Mouse (Mus musculus): Measurements from ENCODE around the gene Zcchc7. TPM values are rescaled to one million over a fixed set of nuclear protein-coding genes. Genes with fewer than 3 reads are reported as not detected.

Gene Zcchc7
- polyA plus RNA-seq, 1 experiment from 2014 or later = 41.3 TPM

DNA sequence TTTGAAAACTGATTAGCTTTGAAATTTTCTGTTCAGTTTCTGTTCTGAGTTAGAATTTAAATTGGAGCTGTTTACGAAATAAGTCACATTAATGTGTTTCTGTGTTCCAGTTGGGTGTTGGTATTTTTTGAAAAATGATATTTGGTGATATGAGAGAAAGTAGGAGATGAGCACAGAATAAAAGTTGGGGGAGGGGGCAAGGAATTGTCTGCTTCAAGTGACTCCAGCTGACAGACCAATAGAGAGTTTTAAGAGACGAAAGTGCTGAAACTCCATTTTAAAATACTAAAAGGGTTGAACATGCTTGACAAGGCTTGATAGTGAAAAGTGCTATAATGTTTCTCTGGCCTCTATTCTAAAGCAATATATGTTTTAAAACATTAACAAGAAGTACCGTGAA is 21.4 kb downstream of the Zcchc7 start:
- no peak overlapping the region for H3K4me2 ChIP-seq
- H3K9ac ChIP-seq = no peak overlapping the region
- H3K27me3 ChIP-seq = no peaks in the 10 kb centered on the region

DNA sequence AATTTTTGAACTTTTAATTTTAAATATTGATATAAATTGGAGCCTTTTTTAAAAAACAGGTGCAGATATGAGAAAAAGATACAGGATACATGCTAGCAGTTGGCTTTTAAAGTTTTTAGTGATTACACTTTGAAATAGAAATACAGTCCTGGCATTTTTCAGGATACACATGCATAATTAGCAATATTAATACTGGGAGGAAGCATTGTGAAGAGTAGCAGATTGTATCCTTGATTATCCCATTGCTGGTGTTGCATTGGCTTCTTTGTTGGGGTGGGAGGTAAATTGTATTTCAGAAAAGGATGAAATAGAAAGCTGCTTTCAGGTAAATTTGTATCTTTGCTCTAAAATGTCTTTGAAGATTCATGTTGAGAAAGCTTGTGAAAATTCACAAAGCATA is 22.0 kb downstream of the Zcchc7 start:
- no peaks in the 10 kb centered on the region for H3K27me3 ChIP-seq
- H3K4me3 ChIP-seq = no peak overlapping the region
- no peak for ATAC-seq
- peaks cover 5% of the 10 kb centered on the region; the same call in 1 of the 2 replicates for H3K4me1 ChIP-seq
- H3K9me3 ChIP-seq (replicated peaks) = no peaks in the 10 kb centered on the region
- H3K9ac ChIP-seq = no peak overlapping the region
- H3K36me3 ChIP-seq (ENCODE audit: poor library complexity, severe bottlenecking) = no peaks in the 10 kb centered on the region
- H3K27ac ChIP-seq = no peak overlapping the region
- H3K4me2 ChIP-seq = no peak overlapping the region

More for the DNA sequence above, 21.4 kb downstream of the Zcchc7 start:
- peaks cover 5% of the 10 kb centered on the region; the same call in 1 of the 2 replicates for H3K4me1 ChIP-seq
- 73% methylated on average over 3 of the region's 3 CpGs for WGBS
- no peak for ATAC-seq
- H3K36me3 ChIP-seq (ENCODE audit: poor library complexity, severe bottlenecking) = no peaks in the 10 kb centered on the region
- no peak overlapping the region for H3K4me3 ChIP-seq
- no peaks in the 10 kb centered on the region for H3K9me3 ChIP-seq (replicated peaks)
- no peak overlapping the region for H3K27ac ChIP-seq

DNA sequence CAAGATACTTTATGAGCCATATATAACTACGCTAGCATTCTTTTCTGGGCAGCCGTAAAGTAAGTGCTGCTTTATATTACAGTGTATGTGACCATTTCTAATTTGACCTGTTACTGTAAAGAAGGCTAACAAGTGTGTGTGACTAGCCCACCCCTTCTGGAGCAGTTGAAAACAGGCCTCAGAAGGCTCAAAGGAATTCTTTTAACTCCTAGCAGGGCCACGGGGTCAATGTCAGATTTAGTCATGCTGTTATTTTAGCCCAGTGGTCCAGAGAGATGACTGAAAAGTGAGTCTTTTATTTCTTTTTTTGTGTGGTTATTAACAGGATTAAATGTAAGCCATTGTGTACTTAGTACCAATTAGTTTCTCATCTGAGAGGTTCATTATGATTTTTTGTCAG is 22.6 kb downstream of the Zcchc7 start:
- no peak overlapping the region for H3K9ac ChIP-seq
- ATAC-seq = no peak
- no peak overlapping the region for H3K4me2 ChIP-seq
- H3K27me3 ChIP-seq = no peaks in the 10 kb centered on the region
- WGBS = 26% methylated on average over 3 of the region's 3 CpGs
- H3K27ac ChIP-seq = no peak overlapping the region
- H3K9me3 ChIP-seq (replicated peaks) = no peaks in the 10 kb centered on the region
- H3K4me3 ChIP-seq = no peak overlapping the region
- peaks cover 5% of the 10 kb centered on the region for H3K4me1 ChIP-seq
- H3K36me3 ChIP-seq (ENCODE audit: poor library complexity, severe bottlenecking) = no peaks in the 10 kb centered on the region

DNA sequence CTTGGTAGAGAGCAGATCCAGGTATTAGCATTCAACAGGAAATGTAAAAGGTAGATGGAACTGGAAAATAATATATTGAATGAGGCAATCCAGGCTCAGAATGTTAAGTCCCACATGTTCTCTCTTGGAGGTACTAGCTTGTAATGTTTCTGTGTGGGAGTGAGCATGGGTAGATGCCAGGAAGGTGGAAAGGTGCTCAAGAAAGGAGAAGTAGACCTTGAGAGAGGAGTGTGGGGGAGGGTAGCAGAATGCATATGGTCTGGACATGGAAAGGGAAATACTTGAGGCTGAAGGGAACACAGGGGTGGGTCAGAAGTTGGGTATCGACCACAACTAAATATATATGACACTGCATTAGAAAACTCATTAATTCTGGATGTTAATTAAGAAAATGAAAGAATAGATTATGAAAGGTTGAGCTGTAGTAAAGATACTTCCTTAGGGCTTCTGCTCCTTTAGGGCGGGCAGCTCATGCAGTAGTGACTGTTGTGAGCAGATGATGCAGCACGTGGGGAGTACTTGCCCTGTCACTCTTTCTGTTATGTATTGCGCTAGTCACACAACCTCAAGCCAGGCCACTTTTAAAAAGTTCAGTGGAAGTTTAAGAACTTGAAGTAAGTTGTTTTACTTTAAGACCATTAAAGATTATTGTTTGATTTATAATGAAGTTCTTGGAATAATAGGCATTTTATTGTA is 24.9 kb downstream of the Zcchc7 start:
- ATAC-seq = no peak
- 56% methylated on average over 4 of the region's 4 CpGs for WGBS
- H3K9ac ChIP-seq = no peak overlapping the region
- H3K4me3 ChIP-seq = no peak overlapping the region
- H3K27ac ChIP-seq = no peak overlapping the region
- peaks cover 5% of the 10 kb centered on the region for H3K4me1 ChIP-seq
- no peaks in the 10 kb centered on the region for H3K9me3 ChIP-seq (replicated peaks)
- H3K36me3 ChIP-seq (ENCODE audit: poor library complexity, severe bottlenecking) = no peaks in the 10 kb centered on the region
- no peak overlapping the region for H3K4me2 ChIP-seq
- H3K27me3 ChIP-seq = no peaks in the 10 kb centered on the region

DNA sequence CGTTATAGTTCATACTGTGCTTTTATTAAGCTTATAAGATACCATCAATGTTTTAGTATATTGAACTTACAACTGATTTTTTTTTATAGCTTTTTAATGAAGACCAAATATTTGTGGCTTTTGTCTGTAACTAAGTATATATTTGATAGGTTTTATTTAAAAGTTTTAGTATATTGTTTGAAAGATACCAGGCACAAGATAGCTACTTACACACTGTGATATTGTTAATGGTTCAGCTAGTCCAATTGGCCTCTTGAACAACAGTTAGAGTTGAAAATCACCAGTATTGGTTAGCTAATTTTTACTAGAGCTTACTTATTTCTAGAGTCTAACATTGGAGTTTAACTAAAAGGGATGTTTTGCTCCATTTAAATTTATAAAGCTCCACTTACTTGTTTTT is 25.8 kb downstream of the Zcchc7 start:
- Histone ChIP-seq H3K27me3 (no peaks in the 10 kb centered on the region), H3K27ac (no peak overlapping the region), H3K4me3 (no peak overlapping the region), H3K4me1 (peaks cover 5% of the 10 kb centered on the region), H3K9ac (no peak overlapping the region), H3K36me3 (ENCODE audit: poor library complexity, severe bottlenecking) (no peaks in the 10 kb centered on the region), H3K9me3 (replicated peaks) (no peaks in the 10 kb centered on the region), H3K4me2 (no peak overlapping the region)
- no peak for ATAC-seq
- 89% methylated on average over 1 of the region's 1 CpGs for WGBS

DNA sequence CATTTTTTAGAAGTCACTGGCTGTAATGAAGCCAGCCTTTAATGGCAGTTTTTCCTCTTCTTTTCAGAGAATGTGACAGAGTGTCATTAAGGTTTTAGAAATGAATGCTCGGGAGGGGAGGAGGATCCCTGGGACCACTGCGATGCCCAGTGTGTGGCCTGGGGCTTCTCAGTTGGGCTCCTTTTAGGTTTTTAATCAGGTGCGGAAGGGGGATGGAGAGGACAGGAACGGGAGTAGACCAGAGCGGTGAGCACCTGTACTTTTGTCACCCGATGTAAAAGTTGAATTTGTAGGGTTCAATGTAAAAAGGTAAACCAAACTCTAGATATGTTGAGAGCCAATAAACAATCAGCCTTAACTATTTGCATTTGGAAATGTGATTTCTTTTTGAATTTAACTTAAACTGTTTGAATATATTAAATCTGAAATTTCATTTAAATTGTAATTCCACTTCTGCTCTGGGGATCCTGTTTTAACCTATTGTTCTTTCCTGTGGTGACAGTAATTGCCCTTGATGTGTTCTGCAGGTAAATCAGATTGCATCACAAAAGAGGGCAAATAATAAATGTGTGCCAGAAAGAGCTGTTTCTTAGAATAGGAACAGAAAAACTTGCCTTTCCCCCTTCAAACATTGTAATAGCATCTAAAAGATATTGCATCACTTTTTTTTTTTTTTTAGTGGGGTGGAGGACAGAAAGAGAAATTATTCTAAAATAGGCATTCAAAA is 28.1 kb downstream of the Zcchc7 start:
- Histone ChIP-seq H3K9me3 (replicated peaks) (no peaks in the 10 kb centered on the region), H3K27ac (no peak overlapping the region), H3K4me3 (no peak overlapping the region), H3K4me1 (no peaks in the 10 kb centered on the region; the same call in 1 of the 2 replicates), H3K27me3 (no peaks in the 10 kb centered on the region), H3K4me2 (no peak overlapping the region), H3K36me3 (ENCODE audit: poor library complexity, severe bottlenecking) (no peaks in the 10 kb centered on the region), H3K9ac (no peak overlapping the region)
- WGBS = 9% methylated on average over 6 of the region's 6 CpGs
- no peak for ATAC-seq

DNA sequence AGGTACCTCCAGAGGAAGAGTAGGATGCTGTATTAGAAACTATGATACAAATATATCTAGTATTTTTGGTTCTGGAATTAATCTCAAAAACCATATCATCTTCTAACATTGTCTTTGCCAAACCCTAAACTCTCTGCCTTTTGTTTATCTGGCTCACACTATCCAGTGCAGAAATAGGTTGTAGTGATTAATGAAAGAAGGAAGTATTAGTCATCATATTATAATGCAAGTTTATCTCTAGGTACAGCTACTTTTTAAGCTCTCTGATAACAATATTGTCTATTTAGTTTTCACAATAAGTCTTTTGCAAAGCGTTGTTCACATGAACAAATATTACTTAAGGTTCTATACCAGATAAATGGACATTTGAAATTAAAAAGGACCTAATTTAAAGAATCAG is 57.2 kb downstream of the Zcchc7 start:
- Histone ChIP-seq H3K27ac (no peak overlapping the region), H3K9ac (no peak overlapping the region), H3K27me3 (no peaks in the 10 kb centered on the region), H3K4me1 (no peaks in the 10 kb centered on the region), H3K36me3 (ENCODE audit: poor library complexity, severe bottlenecking) (no peaks in the 10 kb centered on the region), H3K4me2 (no peak overlapping the region), H3K9me3 (replicated peaks) (no peaks in the 10 kb centered on the region), H3K4me3 (no peak overlapping the region)
- no peak for ATAC-seq
- 94% methylated on average over 1 of the region's 1 CpGs for WGBS

DNA sequence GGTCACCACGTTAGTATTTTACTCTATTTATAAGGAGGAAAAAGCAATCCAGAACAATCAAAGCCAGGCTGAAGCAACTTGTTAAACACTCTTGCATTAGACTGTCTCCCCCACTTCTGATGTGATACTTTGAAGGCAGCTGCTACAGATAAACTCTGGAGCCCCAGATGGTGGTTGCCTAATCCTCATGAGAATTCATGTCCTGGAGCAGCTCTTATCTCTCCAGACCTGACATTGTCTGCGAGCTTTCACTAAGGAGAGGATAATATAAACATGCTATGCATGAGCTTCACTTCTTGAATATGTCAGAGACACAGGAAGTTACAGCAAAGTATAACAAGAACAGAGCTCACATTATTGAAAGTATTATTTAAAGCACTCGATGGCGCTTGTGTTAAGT is 58.1 kb downstream of the Zcchc7 start:
- no peak overlapping the region for H3K27ac ChIP-seq
- H3K4me2 ChIP-seq = no peak overlapping the region
- H3K9ac ChIP-seq = no peak overlapping the region
- H3K27me3 ChIP-seq = no peaks in the 10 kb centered on the region
- ATAC-seq = no peak
- no peaks in the 10 kb centered on the region for H3K4me1 ChIP-seq
- H3K36me3 ChIP-seq (ENCODE audit: poor library complexity, severe bottlenecking) = no peaks in the 10 kb centered on the region
- no peaks in the 10 kb centered on the region for H3K9me3 ChIP-seq (replicated peaks)
- H3K4me3 ChIP-seq = no peak overlapping the region
- 67% methylated on average over 4 of the region's 4 CpGs for WGBS

DNA sequence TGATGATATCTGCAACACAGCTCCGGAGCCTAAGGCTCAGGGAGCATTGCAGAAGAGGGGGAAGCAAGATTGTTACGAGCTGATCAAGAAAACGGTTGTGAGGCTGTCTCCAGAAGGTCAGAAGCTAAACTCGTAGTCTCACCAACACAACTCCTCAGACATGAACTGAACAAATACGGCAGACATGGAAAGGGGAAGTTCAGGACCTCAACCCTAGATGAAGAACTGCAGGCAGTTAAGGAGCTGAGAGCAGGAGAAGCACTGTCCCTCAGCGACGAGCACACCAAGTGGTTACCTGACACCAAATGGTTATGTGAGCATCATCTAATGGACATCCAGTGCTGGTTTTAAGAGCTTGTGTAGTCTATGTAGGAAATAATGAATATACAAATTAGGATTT is 60.9 kb downstream of the Zcchc7 start:
- Histone ChIP-seq H3K4me2 (no peak overlapping the region), H3K4me1 (no peaks in the 10 kb centered on the region), H3K4me3 (no peak overlapping the region), H3K9ac (no peak overlapping the region), H3K27ac (no peak overlapping the region), H3K9me3 (replicated peaks) (no peaks in the 10 kb centered on the region), H3K27me3 (no peaks in the 10 kb centered on the region), H3K36me3 (ENCODE audit: poor library complexity, severe bottlenecking) (no peaks in the 10 kb centered on the region)
- 87% methylated on average over 7 of the region's 7 CpGs for WGBS
- ATAC-seq = no peak

DNA sequence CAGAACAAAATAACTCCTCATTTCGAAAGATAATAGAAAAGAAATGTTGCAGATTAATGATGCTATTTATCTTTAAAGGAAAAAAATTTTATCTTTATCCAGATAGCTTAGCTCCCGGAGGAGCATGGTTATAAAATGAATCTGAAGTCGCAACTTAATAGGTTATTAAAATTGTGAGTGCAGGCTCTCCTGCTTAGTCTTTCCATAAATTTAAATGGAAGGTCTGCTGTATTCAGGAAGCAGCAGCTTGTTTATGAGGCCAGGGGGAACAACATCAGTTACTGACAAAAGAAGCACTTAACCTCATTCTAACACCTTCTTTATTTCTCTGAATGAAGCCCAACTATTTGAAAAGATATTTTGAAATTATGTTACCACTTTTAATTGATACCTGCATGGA is 74.9 kb downstream of the Zcchc7 start:
- 54% methylated on average over 3 of the region's 3 CpGs for WGBS
- Histone ChIP-seq H3K36me3 (ENCODE audit: poor library complexity, severe bottlenecking) (no peaks in the 10 kb centered on the region), H3K4me3 (no peak overlapping the region), H3K9me3 (replicated peaks) (no peaks in the 10 kb centered on the region), H3K27ac (no peak overlapping the region), H3K27me3 (no peaks in the 10 kb centered on the region), H3K9ac (no peak overlapping the region), H3K4me1 (no peaks in the 10 kb centered on the region), H3K4me2 (no peak overlapping the region)
- ATAC-seq = no peak

DNA sequence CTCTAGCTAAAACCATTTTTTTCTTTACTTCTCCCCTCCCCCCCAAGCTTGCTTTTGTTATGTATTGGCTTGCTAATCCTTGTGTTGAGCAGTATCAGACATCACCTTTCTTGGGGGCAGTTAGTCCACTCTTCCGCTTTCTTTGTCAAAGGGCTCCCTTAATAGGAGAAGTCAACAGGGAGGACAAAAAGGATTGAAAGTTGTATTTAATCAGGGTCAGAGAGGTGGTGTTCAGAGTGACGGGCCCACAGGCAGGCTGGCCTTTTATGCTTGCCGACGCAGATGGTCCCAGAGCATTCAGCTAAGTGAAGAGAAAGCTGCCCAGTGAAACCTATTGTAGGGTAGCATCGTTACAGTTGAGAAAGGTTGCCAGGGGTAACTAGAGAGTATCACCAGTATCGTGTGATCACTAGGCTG is 96.2 kb downstream of the Zcchc7 start:
- peak; percentile 83; the same call in 1 of the 2 replicates for ATAC-seq
- no peaks in the 10 kb centered on the region for H3K36me3 ChIP-seq (ENCODE audit: poor library complexity, severe bottlenecking)
- 3% methylated on average over 6 of the region's 6 CpGs for WGBS

DNA sequence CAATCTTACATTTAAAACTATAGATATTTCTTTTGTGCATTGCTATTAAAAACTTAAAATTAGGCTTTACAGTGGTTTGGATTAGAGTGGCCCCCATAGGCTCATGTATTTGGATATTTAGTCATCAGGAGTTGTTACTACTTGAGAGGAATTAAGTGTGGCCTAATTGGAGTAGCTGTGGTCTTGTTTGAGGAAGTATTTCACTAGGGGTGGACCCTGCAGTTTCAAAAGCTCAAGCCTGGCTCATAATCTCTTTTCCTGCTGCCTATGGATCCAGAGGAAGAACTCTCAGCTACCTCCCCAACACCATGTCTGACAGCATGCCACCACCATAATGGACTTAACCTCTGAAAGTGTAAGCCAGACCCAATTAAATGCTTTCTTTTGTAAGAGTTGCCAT is 115.9 kb downstream of the Zcchc7 start:
- Histone ChIP-seq H3K27ac (no peak overlapping the region), H3K4me3 (no peak overlapping the region)
- no peak for ATAC-seq

More for the DNA sequence above, 96.2 kb downstream of the Zcchc7 start:
- no peak overlapping the region for H3K4me2 ChIP-seq
- peaks cover 6% of the 10 kb centered on the region for H3K4me1 ChIP-seq
- H3K27ac ChIP-seq = no peak overlapping the region; the same call in 1 of the 2 replicates
- H3K9ac ChIP-seq = no peak overlapping the region
- no peaks in the 10 kb centered on the region for H3K27me3 ChIP-seq
- H3K9me3 ChIP-seq (replicated peaks) = no peaks in the 10 kb centered on the region
- no peak overlapping the region for H3K4me3 ChIP-seq

More for the DNA sequence above, 115.9 kb downstream of the Zcchc7 start:
- Histone ChIP-seq H3K4me2 (no peak overlapping the region), H3K4me1 (no peaks in the 10 kb centered on the region), H3K27me3 (no peaks in the 10 kb centered on the region), H3K9ac (no peak overlapping the region), H3K36me3 (ENCODE audit: poor library complexity, severe bottlenecking) (no peaks in the 10 kb centered on the region), H3K9me3 (replicated peaks) (no peaks in the 10 kb centered on the region)

Data from forebrain, embryonic 13.5 days (tissue).